Mouse (Mus musculus) midbrain, postnatal 0 days (tissue): ENCODE results near the gene Igfbp6. TPM values are rescaled to one million over a fixed set of nuclear protein-coding genes. Genes with fewer than 3 reads are reported as not detected.

Experiments
- ATAC-seq: fragments of 200-750 bp; cut with Nextera tagmentation; 2 replicates; pipeline ENCODE4 v1.8.0; 2017; ENCODE audit warnings: moderate number of reproducible peaks, mild to moderate bottlenecking, moderate TSS enrichment, moderate library complexity; ENCODE audit not compliant: low FRiP score
- DNase-seq: peaks from one replicate; pipeline ENCODE4 v3.0.0-alpha.2; 2015; ENCODE audit warnings: low spot score
- H3K27ac ChIP-seq: fragments of 300-500 bp; sonication (generic); 2 replicates; pipeline ENCODE4 v1.5.1; 2014; ENCODE audit warnings: low read depth, mild to moderate bottlenecking, low read length, mixed read lengths
- H3K27me3 ChIP-seq: fragments of 300-500 bp; sonication (generic); 2 replicates; pipeline ENCODE4 v1.6.1; 2014; ENCODE audit warnings: low read length, control low read depth, mixed read lengths; ENCODE audit not compliant: insufficient read depth
- H3K36me3 ChIP-seq: fragments of 300-500 bp; sonication (generic); 2 replicates; pipeline ENCODE4 v1.6.1; 2014; ENCODE audit warnings: low read length, control low read depth, mixed read lengths; ENCODE audit not compliant: insufficient read depth
- H3K4me1 ChIP-seq: fragments of 300-500 bp; sonication (generic); 2 replicates; pipeline ENCODE4 v1.6.1; 2014; ENCODE audit warnings: mild to moderate bottlenecking, control low read depth, antibody characterized with exemption, low read length, mixed read lengths; ENCODE audit not compliant: insufficient read depth
- H3K4me2 ChIP-seq: fragments of 300-500 bp; sonication (generic); 2 replicates; pipeline ENCODE4 v1.6.1; 2014; ENCODE audit warnings: low read depth, mild to moderate bottlenecking, low read length, mixed read lengths; ENCODE audit not compliant: poor library complexity, severe bottlenecking
- H3K4me3 ChIP-seq: fragments of 300-500 bp; sonication (generic); 2 replicates; pipeline ENCODE4 v1.5.1; 2014; ENCODE audit warnings: low read depth, mild to moderate bottlenecking, low read length, moderate library complexity
- H3K9ac ChIP-seq: fragments of 300-500 bp; sonication (generic); replicated peaks from 2 replicates; pipeline ENCODE4 v1.6.1; 2014; ENCODE audit warnings: mild to moderate bottlenecking, low read length, moderate library complexity, mixed read lengths; ENCODE audit not compliant: poor library complexity, severe bottlenecking
- H3K9me3 ChIP-seq: fragments of 300-500 bp; sonication (generic); 2 replicates; pipeline ENCODE4 v1.6.1; 2016; ENCODE audit warnings: low read length, control low read depth
- CTCF ChIP-seq: IDR thresholded peaks from 2 replicates; pipeline ENCODE4 v1.5.1; 2016; ENCODE audit warnings: antibody characterized with exemption, mild to moderate bottlenecking
- WGBS: fragments of 180-500 bp; shearing (Covaris S2); extraction: QIAGEN DNeasy Blood & Tissue Kit; methylation state at CpG from one replicate; pipeline ENCODE4 v1.1.7; 2014; 5-methylcytosine and 5-hydroxymethylcytosine counted together
- polyA plus RNA-seq: library from polyadenylated mRNA; unstranded; fragments of >200 nt; fragmentation: Nextera tagmentation; extraction: Ambion mirVana; gene quantifications from 2 replicates; pipeline ENCODE4 v1.2.1, GENCODE M21; 2015
- total RNA-seq: library from RNA; depleted of rRNA; stranded (reverse); fragments of >200 nt; gene quantifications from 2 replicates; pipeline ENCODE4 v1.2.3, GENCODE M21; 2014

The Igfbp6 gene
- total and polyA plus RNA-seq, 2 experiments from 2014 or later: 9.9 to 13.6 TPM

DNA sequence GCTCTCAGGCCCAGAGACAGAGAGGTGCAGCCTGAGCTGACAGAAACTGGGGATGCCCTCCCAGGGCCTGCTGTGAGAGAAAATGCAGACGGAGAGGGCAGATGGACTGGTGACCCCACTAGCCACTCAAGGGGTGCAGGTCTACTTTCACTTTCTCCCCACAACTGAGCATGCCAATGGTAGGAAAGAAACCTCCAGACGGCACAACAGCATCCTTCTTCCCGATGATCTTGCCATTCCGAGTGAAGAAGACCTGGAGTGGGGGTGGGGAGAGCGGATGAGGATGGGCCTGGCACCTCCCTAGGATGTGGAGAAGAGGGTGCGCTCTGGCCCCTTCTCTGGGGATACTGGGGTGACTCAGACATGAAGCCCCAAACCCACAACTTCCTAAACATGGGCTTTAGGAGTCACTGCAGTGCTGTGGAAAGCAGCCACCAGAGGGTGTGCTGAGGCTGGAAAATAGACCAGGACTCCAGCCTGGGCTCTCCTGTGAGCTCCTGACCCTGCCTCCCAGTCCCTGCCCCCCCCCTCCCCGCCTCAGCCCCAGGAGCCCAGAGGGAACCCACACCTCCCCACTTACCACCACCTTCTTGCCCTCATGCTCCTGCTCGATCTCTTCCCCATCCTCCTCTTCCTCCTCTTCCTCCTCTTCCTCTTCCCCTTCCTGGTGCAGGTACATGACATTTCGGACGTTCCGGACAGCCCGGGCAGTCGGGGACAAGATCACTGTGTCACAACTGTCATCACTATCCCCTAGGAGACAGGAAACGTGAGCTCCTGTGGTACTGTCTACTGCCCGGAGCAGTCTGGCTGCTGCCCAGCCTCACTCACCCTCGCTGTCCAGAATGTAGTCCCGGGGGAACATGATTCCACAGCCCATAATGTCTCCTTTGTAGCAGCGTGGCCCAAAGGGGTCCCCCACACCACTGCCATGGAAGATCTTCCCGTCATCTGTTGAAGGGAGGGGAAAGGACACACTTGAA lies 26.4 kb upstream of the Igfbp6 start:
- H3K27me3 ChIP-seq: no peaks in the 10 kb centered on the region
- WGBS: 75% methylated on average over 18 of the region's 19 CpGs
- peak; percentile 62 for TF ChIP-seq CTCF
- H3K9me3 ChIP-seq: no peaks in the 10 kb centered on the region
- 0 out of 2 replicates have a peak overlapping the region, but pooled peaks have one; percentile 38 for H3K27ac ChIP-seq
- no peak overlapping the region for H3K4me2 ChIP-seq
- H3K4me1 ChIP-seq: no peaks in the 10 kb centered on the region
- DNase-seq (no peak), ATAC-seq (0 out of 2 replicates have a peak, but pooled peaks have one; percentile 31)
- H3K9ac ChIP-seq: 0 out of 2 replicates have a peak overlapping the region, but pooled peaks have one; percentile 33
- no peak overlapping the region for H3K4me3 ChIP-seq
- peaks cover 47% of the 10 kb centered on the region for H3K36me3 ChIP-seq

DNA sequence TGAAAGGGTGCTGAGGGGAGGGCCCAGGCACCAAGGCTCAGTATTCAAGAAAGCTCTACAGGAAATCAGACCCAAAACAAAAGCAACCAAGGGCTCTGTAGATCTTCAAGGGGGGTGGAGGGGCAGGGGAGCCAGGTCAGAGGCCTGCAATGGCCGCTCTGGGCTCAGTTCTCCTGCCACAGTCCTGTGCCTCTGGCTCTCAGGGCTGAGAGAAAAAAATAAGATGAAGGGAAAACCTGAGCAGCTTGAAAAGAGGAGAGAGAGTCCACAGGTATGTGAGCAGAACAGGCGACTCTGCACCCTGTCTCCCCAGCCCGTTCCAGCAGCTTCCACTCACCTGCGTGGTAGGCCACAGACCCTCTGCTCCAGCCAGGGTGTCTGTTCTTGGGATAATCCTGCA lies 25.6 kb upstream of the Igfbp6 start:
- Histone ChIP-seq H3K4me3 (no peak overlapping the region), H3K9me3 (no peaks in the 10 kb centered on the region), H3K9ac (0 out of 2 replicates have a peak overlapping the region, but pooled peaks have one; percentile 33), H3K27me3 (no peaks in the 10 kb centered on the region), H3K36me3 (peaks cover 47% of the 10 kb centered on the region), H3K4me2 (no peak overlapping the region), H3K27ac (no peak overlapping the region), H3K4me1 (no peaks in the 10 kb centered on the region)
- no peak for DNase-seq
- WGBS: 77% methylated on average over 4 of the region's 4 CpGs
- no peak for TF ChIP-seq CTCF
- no peak for ATAC-seq

GRCm38 (mm10) chr15:102119121-102119830 lies 24.9 kb upstream of the Igfbp6 start:
- Histone ChIP-seq H3K36me3 (peaks cover 48% of the 10 kb centered on the region), H3K9me3 (no peaks in the 10 kb centered on the region), H3K27me3 (no peaks in the 10 kb centered on the region), H3K4me2 (no peak overlapping the region), H3K4me1 (no peaks in the 10 kb centered on the region), H3K9ac (no peak overlapping the region), H3K4me3 (no peak overlapping the region), H3K27ac (no peak overlapping the region)
- WGBS: 78% methylated on average over 8 of the region's 8 CpGs
- no peak for TF ChIP-seq CTCF
- DNase-seq (no peak), ATAC-seq (no peak)

DNA sequence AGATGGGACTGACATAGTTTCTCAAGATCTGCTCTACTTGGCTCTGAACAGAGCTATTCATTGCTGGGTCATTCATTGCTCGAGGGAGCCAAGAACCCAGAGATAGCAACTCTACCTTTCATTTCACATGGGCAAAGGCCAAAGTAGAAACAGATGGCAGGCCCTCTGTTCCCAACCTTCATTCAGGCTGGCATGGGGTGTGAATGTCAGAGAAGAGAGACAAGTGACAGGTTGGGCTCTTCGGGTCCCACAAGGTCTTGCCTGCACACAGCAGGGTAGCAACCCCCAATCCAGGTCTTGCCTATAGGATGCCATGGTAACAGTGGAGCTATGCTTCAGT lies 24.4 kb upstream of the Igfbp6 start:
- DNase-seq (no peak), ATAC-seq (no peak)
- Histone ChIP-seq H3K4me3 (no peak overlapping the region), H3K27me3 (no peaks in the 10 kb centered on the region), H3K4me2 (no peak overlapping the region), H3K27ac (no peak overlapping the region), H3K9me3 (no peaks in the 10 kb centered on the region), H3K9ac (no peak overlapping the region), H3K36me3 (peaks cover 51% of the 10 kb centered on the region), H3K4me1 (no peaks in the 10 kb centered on the region)
- WGBS: 61% methylated on average over 2 of the region's 2 CpGs
- TF ChIP-seq CTCF: no peak

GRCm38 (mm10) chr15:102120530-102120929 lies 23.6 kb upstream of the Igfbp6 start:
- H3K9me3 ChIP-seq: no peaks in the 10 kb centered on the region
- DNase-seq (no peak), ATAC-seq (no peak)
- H3K27me3 ChIP-seq: no peaks in the 10 kb centered on the region
- no peaks in the 10 kb centered on the region for H3K4me1 ChIP-seq
- no peak for TF ChIP-seq CTCF
- no peak overlapping the region for H3K9ac ChIP-seq
- H3K4me3 ChIP-seq: no peak overlapping the region
- H3K4me2 ChIP-seq: no peak overlapping the region
- WGBS: 93% methylated on average over 5 of the region's 5 CpGs
- H3K36me3 ChIP-seq: peaks cover 57% of the 10 kb centered on the region
- H3K27ac ChIP-seq: no peak overlapping the region

DNA sequence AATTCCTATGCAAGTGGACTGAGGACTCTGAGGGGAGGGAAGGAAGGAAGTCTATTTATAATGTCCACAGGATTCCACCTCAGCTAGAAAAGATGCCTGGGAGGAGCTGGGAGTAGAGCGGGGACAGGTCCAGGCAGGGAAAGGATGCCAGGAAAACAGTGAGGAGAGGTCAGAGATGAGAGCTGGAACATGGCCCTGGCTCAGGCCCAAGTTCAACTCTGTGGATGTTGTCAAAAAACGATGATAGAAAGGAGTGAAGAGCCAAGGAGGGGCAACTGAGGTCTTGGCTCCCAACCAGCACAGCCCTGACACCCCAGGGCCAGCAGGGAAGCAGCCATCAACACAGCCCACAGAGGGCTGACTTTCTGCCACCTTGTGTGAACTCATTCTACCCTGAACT lies 17.9 kb upstream of the Igfbp6 start:
- Histone ChIP-seq H3K27me3 (no peaks in the 10 kb centered on the region), H3K9ac (no peak overlapping the region), H3K4me1 (no peaks in the 10 kb centered on the region), H3K4me3 (no peak overlapping the region), H3K4me2 (no peak overlapping the region), H3K9me3 (no peaks in the 10 kb centered on the region), H3K36me3 (peaks cover 56% of the 10 kb centered on the region), H3K27ac (no peak overlapping the region)
- no peak for ATAC-seq
- TF ChIP-seq CTCF: no peak
- 81% methylated on average over 2 of the region's 2 CpGs for WGBS
- no peak for DNase-seq
